Mouse (Mus musculus) naive thymus-derived CD4-positive, alpha-beta T cell, adult 5 months (primary cell): ENCODE measurements around the gene Prss8. TPM values are rescaled to one million over a fixed set of nuclear protein-coding genes. Genes with fewer than 3 reads are reported as not detected.

Experiments used
- polyA plus RNA-seq: library from polyadenylated mRNA; unstranded; fragments of 100-300 nt; shearing (Covaris generic); gene quantifications from one replicate; pipeline ENCODE4 v1.2.1, GENCODE M21; 2017

Gene Prss8
- polyA plus RNA-seq, result not detected

GRCm38 (mm10) chr7:127929923-127930322 lies at the start of gene Prss8:
Gene Prss8 (minus strand): TSS chr7:127930104.

GRCm38 (mm10) chr7:127967004-127967921 lies 37.4 kb upstream of the Prss8 start, which contains the start of gene Fus:
Gene Fus (plus strand): TSS chr7:127967457.

DNA sequence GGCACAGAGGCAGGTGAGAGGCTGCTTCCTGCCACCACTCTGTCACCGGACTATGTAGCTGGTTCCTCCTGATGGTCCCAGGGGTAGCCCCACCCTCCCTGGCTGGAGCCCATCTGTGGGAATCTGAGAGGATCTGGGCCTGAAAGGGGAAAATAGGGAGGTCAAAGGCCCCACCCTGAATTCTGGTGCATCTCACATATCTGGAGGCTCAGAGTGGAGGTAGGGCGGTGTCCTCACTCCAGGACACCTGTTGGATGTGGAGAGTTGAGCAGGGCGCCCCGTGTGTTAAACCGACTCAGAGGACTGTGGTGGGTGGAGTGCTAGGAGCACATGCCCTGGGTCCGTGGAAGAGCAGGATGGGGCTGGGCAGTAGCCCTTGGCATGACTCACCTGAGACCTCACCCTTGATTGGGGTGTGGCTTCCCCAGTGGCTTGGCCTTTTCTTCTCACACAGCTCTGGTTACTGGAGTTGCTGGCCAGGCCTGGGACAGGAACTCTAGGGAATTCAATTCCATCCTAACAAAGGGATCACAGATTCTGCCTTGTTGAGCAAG lies 16.6 kb upstream of the Prss8 start, which contains the start of gene Prss36:
Gene Prss36 (minus strand): TSS at position 256 of the 554 bp plus-strand sequence.

DNA sequence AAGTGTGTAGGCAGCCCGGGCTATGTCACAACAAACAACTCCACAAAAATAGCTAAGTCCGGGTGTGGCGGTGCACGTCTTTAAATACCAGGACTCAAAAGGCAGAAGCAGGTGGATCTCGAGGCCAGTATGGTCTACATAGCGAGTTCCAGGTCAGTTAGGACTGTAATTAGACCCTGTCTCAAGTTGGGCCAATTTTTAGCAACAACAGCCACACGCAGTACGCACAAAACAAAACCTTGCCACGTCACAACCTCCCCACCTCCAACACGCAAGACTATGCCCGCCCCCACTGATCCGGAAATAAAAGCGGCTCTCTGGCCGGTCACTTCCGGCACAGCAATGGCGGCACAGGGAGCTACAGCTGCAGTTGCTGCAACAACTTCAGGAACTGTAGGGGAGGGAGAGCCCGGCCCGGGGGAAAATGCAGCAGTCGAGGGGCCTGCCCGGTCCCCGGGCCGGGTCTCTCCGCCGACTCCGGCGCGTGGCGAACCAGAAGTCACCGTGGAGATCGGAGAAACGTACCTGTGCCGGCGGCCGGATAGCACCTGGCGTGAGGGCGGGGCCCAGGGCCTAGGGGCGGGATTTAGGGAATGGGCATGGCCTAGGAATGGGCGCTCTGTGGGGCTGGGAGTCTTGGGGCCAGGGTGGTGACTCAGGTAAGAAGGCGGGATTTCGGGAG lies 17.6 kb downstream of the Prss8 start, which contains the start of gene Kat8:
Gene Kat8 (plus strand): TSS at position 327 of the 682 bp plus-strand sequence.

GRCm38 (mm10) chr7:127903971-127904796 lies 25.7 kb downstream of the Prss8 start, which contains the start of gene Bckdk:
Gene Bckdk (plus strand): TSS chr7:127904082.

DNA sequence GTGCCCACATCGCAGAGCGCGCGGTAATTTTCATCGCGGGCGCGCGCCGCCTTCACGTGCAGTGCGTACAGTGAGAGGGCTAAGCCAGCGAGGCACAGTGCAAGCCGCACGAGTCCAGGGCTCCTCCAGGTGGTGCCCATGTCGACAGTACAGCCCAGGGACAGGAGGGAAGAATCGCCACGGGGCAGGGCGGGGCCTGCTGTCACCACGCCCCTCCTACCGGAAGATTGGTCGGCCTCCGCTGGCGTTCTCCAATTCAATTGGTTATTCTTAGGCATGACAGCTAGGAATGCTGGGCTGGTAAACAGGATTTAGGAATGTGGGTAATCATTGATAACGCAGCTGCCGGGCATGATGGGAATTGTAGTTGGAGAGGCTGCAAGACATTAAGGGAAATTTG lies 34.5 kb downstream of the Prss8 start, which contains the start of the genes Gm21974 and Vkorc1:
Gene Gm21974 (minus strand): TSS at position 13 of the 400 bp plus-strand sequence.
Gene Vkorc1 (minus strand): TSS at position 176 of the 400 bp plus-strand sequence.

DNA sequence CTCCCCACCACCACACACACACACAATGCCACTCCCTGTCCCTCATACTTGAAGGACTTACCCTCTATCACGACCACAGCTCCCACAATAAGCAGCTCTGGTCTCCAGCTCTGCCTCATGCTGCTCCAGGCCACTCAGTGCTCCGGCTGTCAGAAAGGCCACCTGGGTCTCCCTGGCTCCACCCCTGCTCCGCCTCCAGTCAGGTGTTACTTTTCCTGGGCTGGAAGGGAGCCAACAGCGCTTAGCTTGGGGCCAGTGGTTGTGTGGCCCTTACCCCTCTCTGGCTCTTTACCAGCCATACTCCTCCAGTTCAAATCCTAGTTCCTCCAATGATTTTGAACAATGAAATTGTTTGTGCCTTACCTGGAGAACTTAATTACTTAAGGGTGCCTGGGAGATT lies 39.1 kb downstream of the Prss8 start, which contains the start of gene Prss53:
Gene Prss53 (minus strand): TSS at position 173 of the 400 bp plus-strand sequence.

GRCm38 (mm10) chr7:127876467-127877348 lies 53.2 kb downstream of the Prss8 start, which contains the start of gene Zfp668:
Gene Zfp668 (minus strand): TSS chr7:127876828.

GRCm38 (mm10) chr7:127876041-127876466 lies 53.9 kb downstream of the Prss8 start, which contains the start of gene Zfp646:
Gene Zfp646 (plus strand): TSS chr7:127876221.

Other genes starting within 250 kb of the Prss8 start
- gene Bcl7c, start 221.2 kb downstream of the Prss8 start, polyA plus RNA-seq, result 35.3 TPM
- not detected for gene Ctf1, start 217.4 kb downstream of the Prss8 start, polyA plus RNA-seq
- not detected for gene Ctf2, start 197.9 kb downstream of the Prss8 start, polyA plus RNA-seq
- 0.65 TPM for gene Fbxl19, start 185.6 kb downstream of the Prss8 start, polyA plus RNA-seq
- gene Orai3, start 160.3 kb downstream of the Prss8 start, polyA plus RNA-seq, result 3.5 TPM
- 4.3 TPM for gene Setd1a, start 153.4 kb downstream of the Prss8 start, polyA plus RNA-seq
- gene Gm49388, start 144.5 kb downstream of the Prss8 start, polyA plus RNA-seq, result not detected
- gene Hsd3b7, start 129.5 kb downstream of the Prss8 start, polyA plus RNA-seq, result 0.75 TPM
- 122 TPM for gene Stx4a, start 105.8 kb downstream of the Prss8 start, polyA plus RNA-seq
- gene Stx1b, start 105.6 kb downstream of the Prss8 start, polyA plus RNA-seq, result not detected
- 30.0 TPM for gene Zfp646, start 53.9 kb downstream of the Prss8 start, polyA plus RNA-seq
- 13.1 TPM for gene Zfp668, start 53.3 kb downstream of the Prss8 start, polyA plus RNA-seq
- gene Prss53, start 39.1 kb downstream of the Prss8 start, polyA plus RNA-seq, result 0.73 TPM
- gene Gm21974, start 34.6 kb downstream of the Prss8 start, polyA plus RNA-seq, result not detected
- gene Vkorc1, start 34.5 kb downstream of the Prss8 start, polyA plus RNA-seq, result 33.6 TPM
- 37.3 TPM for gene Bckdk, start 26.0 kb downstream of the Prss8 start, polyA plus RNA-seq
- gene Kat8, start 17.6 kb downstream of the Prss8 start, polyA plus RNA-seq, result 39.5 TPM
- 1.7 TPM for gene Prss36, start 16.6 kb upstream of the Prss8 start, polyA plus RNA-seq
- gene Fus, start 37.4 kb upstream of the Prss8 start, polyA plus RNA-seq, result 242 TPM
- gene Pycard, start 63.8 kb upstream of the Prss8 start, polyA plus RNA-seq, result 94.8 TPM
- not detected for gene Trim72, start 73.8 kb upstream of the Prss8 start, polyA plus RNA-seq
- gene Itgam, start 132.5 kb upstream of the Prss8 start, polyA plus RNA-seq, result 2.0 TPM
- gene Gm49368, start 132.6 kb upstream of the Prss8 start, polyA plus RNA-seq, result not detected
- not detected for gene Itgax, start 199.4 kb upstream of the Prss8 start, polyA plus RNA-seq
- 0.20 TPM for gene Itgad, start 224.3 kb upstream of the Prss8 start, polyA plus RNA-seq